ENCODE assay signal across 17 mouse cellular contexts in the genomic region with DNA sequence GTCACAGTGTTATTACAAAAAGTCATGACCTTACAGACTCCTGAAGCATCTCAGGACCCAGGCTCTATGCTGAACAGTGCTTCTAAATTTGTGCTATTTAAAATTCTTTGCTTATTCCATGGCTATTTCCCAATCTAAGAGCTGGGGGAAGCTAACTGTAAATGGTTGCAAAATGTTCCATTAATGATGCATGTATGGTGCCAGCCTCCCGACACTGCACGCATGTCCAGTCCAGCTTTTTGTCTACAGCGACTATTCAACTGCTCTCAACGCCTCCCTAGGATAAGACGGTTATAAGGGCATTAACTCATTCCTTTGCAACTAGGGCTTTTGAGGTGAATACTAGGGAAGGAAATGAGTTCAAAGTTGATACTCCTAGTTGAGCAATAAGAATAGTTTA. TPM values are rescaled to one million over a fixed set of nuclear protein-coding genes. Genes with fewer than 3 reads are reported as not detected.
"Had no signal": no experiment of that assay in that cellular context is flagged by ENCODE, and none has a peak within 500 bp of the region (broad histone marks: within the 10 kb centered on the region; RNA-seq: fewer than 3 reads in every experiment).

No protein-coding gene starts in this region.

- H3K27ac ChIP-seq: neural tube, embryonic 13.5 days; neural tube, embryonic 15.5 days; stomach, embryonic 15.5 days; stomach, postnatal 0 days had no signal

- H3K9me3 ChIP-seq: neural tube, embryonic 13.5 days; neural tube, embryonic 15.5 days; stomach, embryonic 15.5 days had no signal

- H3K36me3 ChIP-seq: neural tube, embryonic 13.5 days; neural tube, embryonic 15.5 days; stomach, embryonic 15.5 days had no signal

- H3K4me2 ChIP-seq: neural tube, embryonic 13.5 days; neural tube, embryonic 15.5 days; stomach, embryonic 15.5 days had no signal

- H3K4me3 ChIP-seq: neural tube, embryonic 13.5 days; neural tube, embryonic 15.5 days; stomach, embryonic 15.5 days had no signal

- H3K9ac ChIP-seq: neural tube, embryonic 13.5 days; neural tube, embryonic 15.5 days; stomach, embryonic 15.5 days had no signal

- DNase-seq: retina, postnatal 1 day; right cerebral cortex, adult 18-20 months; right cerebral cortex, postnatal 14 days; right cerebral cortex, postnatal 25 days; right cerebral cortex, postnatal 4 days; spleen, adult 18-20 months; thymus, adult 18-20 months; thymus, adult 2 months; thymus, postnatal 14 days; thymus, postnatal 25 days; thymus, postnatal 36 days; thymus, postnatal 4 days had no signal

RNA-seq across cellular contexts. Expression of a gene that starts 2.4 kb away (rescaled TPM):
- polyA plus RNA-seq: neural tube, embryonic 14.5 days had no signal
